Mouse (Mus musculus): ENCODE data around the gene Luzp2. TPM values are rescaled to one million over a fixed set of nuclear protein-coding genes. Genes with fewer than 3 reads are reported as not detected.

Luzp2 gene
- polyA plus RNA-seq, 1 experiment from 2014 or later: 3.3 TPM

GRCm38 (mm10) chr7:54878928-54879644, 43.8 kb downstream of the Luzp2 start:
- ATAC-seq (ENCODE audit: insufficient number of reproducible peaks, insufficient read depth, low FRiP score, low TSS enrichment, low read depth): no peak
- WGBS: 78% methylated on average over 4 of the region's 4 CpGs
- no peaks in the 10 kb centered on the region for H3K36me3 ChIP-seq

GRCm38 (mm10) chr7:54893709-54894627, 58.7 kb downstream of the Luzp2 start:
- Histone ChIP-seq H3K27ac (no peak overlapping the region), H3K4me1 (no peaks in the 10 kb centered on the region), H3K9me3 (no peaks in the 10 kb centered on the region), H3K27me3 (no peaks in the 10 kb centered on the region), H3K4me2 (no peak overlapping the region), H3K36me3 (no peaks in the 10 kb centered on the region), H3K9ac (no peak overlapping the region), H3K4me3 (no peak overlapping the region)
- no peak for ATAC-seq (ENCODE audit: insufficient number of reproducible peaks, insufficient read depth, low FRiP score, low TSS enrichment, low read depth)
- whole genome bisulfite sequencing: 83% methylated on average over 3 of the region's 3 CpGs

More at GRCm38 (mm10) chr7:54878928-54879644, 43.8 kb downstream of the Luzp2 start:
- Histone ChIP-seq H3K4me2 (no peak overlapping the region), H3K4me1 (no peaks in the 10 kb centered on the region), H3K9ac (no peak overlapping the region), H3K27me3 (no peaks in the 10 kb centered on the region), H3K4me3 (no peak overlapping the region), H3K27ac (no peak overlapping the region), H3K9me3 (no peaks in the 10 kb centered on the region)

- Histone ChIP-seq H3K27me3 (no peaks in the 10 kb centered on the region), H3K9ac (no peak overlapping the region), H3K4me2 (no peak overlapping the region), H3K4me3 (no peak overlapping the region), H3K36me3 (no peaks in the 10 kb centered on the region), H3K9me3 (no peaks in the 10 kb centered on the region), H3K4me1 (no peaks in the 10 kb centered on the region), H3K27ac (no peak overlapping the region)
- ATAC-seq (ENCODE audit: insufficient number of reproducible peaks, insufficient read depth, low FRiP score, low TSS enrichment, low read depth): no peak
- WGBS: 77% methylated on average over 3 of the region's 3 CpGs
These were observed 63.3 kb downstream of the Luzp2 start for GRCm38 (mm10) chr7:54898589-54898988.

- no peaks in the 10 kb centered on the region for H3K27me3 ChIP-seq
- 14% methylated on average over 7 of the region's 7 CpGs for WGBS
These were observed 74.7 kb downstream of the Luzp2 start for GRCm38 (mm10) chr7:54909958-54910357.

DNA sequence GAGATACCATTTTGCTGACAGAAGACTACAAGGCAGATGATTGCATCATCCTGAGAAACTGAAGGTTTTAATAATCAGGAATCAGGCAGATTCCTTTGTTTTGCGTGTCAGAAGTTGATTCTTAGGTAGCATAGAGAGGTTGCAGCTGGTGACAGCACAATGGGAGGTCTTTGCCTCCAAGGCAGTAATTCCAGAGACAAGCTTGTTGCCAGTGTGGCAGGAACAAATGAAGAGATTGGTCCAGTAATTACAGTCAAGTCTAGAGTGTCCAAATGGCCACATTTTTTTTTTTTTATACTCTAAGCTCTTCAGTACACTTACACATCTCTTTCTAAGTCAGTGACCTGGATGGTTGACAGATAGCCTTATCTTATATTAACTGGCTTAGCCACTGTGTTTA, 78.7 kb downstream of the Luzp2 start:
- Histone ChIP-seq H3K36me3 (no peaks in the 10 kb centered on the region), H3K27ac (no peak overlapping the region)
- ATAC-seq (ENCODE audit: insufficient number of reproducible peaks, insufficient read depth, low FRiP score, low TSS enrichment, low read depth): no peak

More at GRCm38 (mm10) chr7:54909958-54910357, 74.7 kb downstream of the Luzp2 start:
- Histone ChIP-seq H3K36me3 (no peaks in the 10 kb centered on the region), H3K9ac (no peak overlapping the region), H3K4me1 (no peaks in the 10 kb centered on the region), H3K27ac (no peak overlapping the region), H3K4me3 (no peak overlapping the region), H3K4me2 (no peak overlapping the region), H3K9me3 (no peaks in the 10 kb centered on the region)
- no peak for ATAC-seq (ENCODE audit: insufficient number of reproducible peaks, insufficient read depth, low FRiP score, low TSS enrichment, low read depth)

GRCm38 (mm10) chr7:54921991-54922390, 86.7 kb downstream of the Luzp2 start:
- H3K4me2 ChIP-seq: no peak overlapping the region
- no peak for ATAC-seq (ENCODE audit: insufficient number of reproducible peaks, insufficient read depth, low FRiP score, low TSS enrichment, low read depth)
- no peaks in the 10 kb centered on the region for H3K27me3 ChIP-seq
- 75% methylated on average over 3 of the region's 3 CpGs for WGBS
- H3K4me3 ChIP-seq: no peak overlapping the region
- no peaks in the 10 kb centered on the region for H3K9me3 ChIP-seq
- H3K9ac ChIP-seq: no peak overlapping the region
- no peak overlapping the region for H3K27ac ChIP-seq
- H3K4me1 ChIP-seq: no peaks in the 10 kb centered on the region
- H3K36me3 ChIP-seq: no peaks in the 10 kb centered on the region

More for the DNA sequence above, 78.7 kb downstream of the Luzp2 start:
- Histone ChIP-seq H3K4me3 (no peak overlapping the region), H3K4me1 (no peaks in the 10 kb centered on the region), H3K9ac (no peak overlapping the region), H3K4me2 (no peak overlapping the region), H3K27me3 (no peaks in the 10 kb centered on the region), H3K9me3 (no peaks in the 10 kb centered on the region)
- 16% methylated on average over 1 of the region's 1 CpGs for WGBS

- no peak overlapping the region for H3K27ac ChIP-seq
- no peak overlapping the region for H3K4me3 ChIP-seq
- H3K27me3 ChIP-seq: no peaks in the 10 kb centered on the region
- 89% methylated on average over 2 of the region's 2 CpGs for WGBS
- no peak overlapping the region for H3K4me2 ChIP-seq
- no peak overlapping the region for H3K9ac ChIP-seq
- no peaks in the 10 kb centered on the region for H3K9me3 ChIP-seq
- no peak for ATAC-seq (ENCODE audit: insufficient number of reproducible peaks, insufficient read depth, low FRiP score, low TSS enrichment, low read depth)
- H3K36me3 ChIP-seq: no peaks in the 10 kb centered on the region
- H3K4me1 ChIP-seq: no peaks in the 10 kb centered on the region
These were observed 121.5 kb downstream of the Luzp2 start for GRCm38 (mm10) chr7:54956759-54957158.

DNA sequence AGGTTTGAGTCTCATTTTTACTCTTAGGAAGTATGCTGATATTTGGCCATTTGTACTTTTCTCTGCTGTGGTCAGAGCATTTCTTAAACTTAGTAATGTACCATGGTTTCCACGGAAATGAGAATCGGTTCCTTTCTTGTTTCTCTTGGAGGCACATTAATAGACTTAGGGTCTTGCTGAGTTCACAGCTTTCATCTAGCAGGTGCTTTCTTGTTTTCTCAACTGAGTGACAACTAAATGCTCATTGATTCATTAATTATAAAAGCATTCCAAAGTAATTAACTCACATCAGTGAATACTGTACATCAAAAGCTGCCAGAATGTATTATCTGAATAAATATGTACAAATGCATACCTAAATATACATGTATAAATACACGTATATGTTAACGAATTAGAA, 127.4 kb downstream of the Luzp2 start:
- Histone ChIP-seq H3K4me2 (no peak overlapping the region), H3K9me3 (no peaks in the 10 kb centered on the region), H3K36me3 (no peaks in the 10 kb centered on the region), H3K4me3 (no peak overlapping the region), H3K27me3 (no peaks in the 10 kb centered on the region), H3K27ac (no peak overlapping the region), H3K4me1 (no peaks in the 10 kb centered on the region), H3K9ac (no peak overlapping the region)
- 81% methylated on average over 4 of the region's 4 CpGs for WGBS
- no peak for ATAC-seq (ENCODE audit: insufficient number of reproducible peaks, insufficient read depth, low FRiP score, low TSS enrichment, low read depth)

GRCm38 (mm10) chr7:54977372-54977771, 142.1 kb downstream of the Luzp2 start:
- ATAC-seq (ENCODE audit: insufficient number of reproducible peaks, insufficient read depth, low FRiP score, low TSS enrichment, low read depth): no peak
- Histone ChIP-seq H3K27ac (no peak overlapping the region), H3K36me3 (no peaks in the 10 kb centered on the region), H3K4me1 (no peaks in the 10 kb centered on the region), H3K4me3 (no peak overlapping the region), H3K27me3 (no peaks in the 10 kb centered on the region), H3K4me2 (no peak overlapping the region), H3K9me3 (no peaks in the 10 kb centered on the region), H3K9ac (no peak overlapping the region)

GRCm38 (mm10) chr7:54980585-54980984, 145.3 kb downstream of the Luzp2 start:
- no peak for ATAC-seq (ENCODE audit: insufficient number of reproducible peaks, insufficient read depth, low FRiP score, low TSS enrichment, low read depth)
- Histone ChIP-seq H3K4me2 (no peak overlapping the region), H3K4me1 (no peaks in the 10 kb centered on the region), H3K9me3 (no peaks in the 10 kb centered on the region), H3K36me3 (no peaks in the 10 kb centered on the region), H3K4me3 (no peak overlapping the region), H3K27me3 (no peaks in the 10 kb centered on the region), H3K9ac (no peak overlapping the region), H3K27ac (no peak overlapping the region)
- WGBS: 81% methylated on average over 4 of the region's 4 CpGs

GRCm38 (mm10) chr7:55000397-55000796, 165.1 kb downstream of the Luzp2 start:
- no peak overlapping the region for H3K27ac ChIP-seq
- no peaks in the 10 kb centered on the region for H3K27me3 ChIP-seq
- no peak overlapping the region for H3K9ac ChIP-seq
- no peaks in the 10 kb centered on the region for H3K9me3 ChIP-seq
- no peak for ATAC-seq (ENCODE audit: insufficient number of reproducible peaks, insufficient read depth, low FRiP score, low TSS enrichment, low read depth)
- H3K4me1 ChIP-seq: no peaks in the 10 kb centered on the region
- no peak overlapping the region for H3K4me2 ChIP-seq
- 50% methylated on average over 2 of the region's 2 CpGs for WGBS
- H3K4me3 ChIP-seq: no peak overlapping the region
- no peaks in the 10 kb centered on the region for H3K36me3 ChIP-seq

All from embryonic facial prominence, embryonic 13.5 days (tissue).